Mouse (Mus musculus): ENCODE data around the gene Sytl4. TPM values are rescaled to one million over a fixed set of nuclear protein-coding genes. Genes with fewer than 3 reads are reported as not detected.

Gene Sytl4
- 3.6 and 4.0 TPM in 2 replicates for polyA plus RNA-seq (2016; fragmentation: Nextera tagmentation; extraction: Ambion mirVana)

DNA sequence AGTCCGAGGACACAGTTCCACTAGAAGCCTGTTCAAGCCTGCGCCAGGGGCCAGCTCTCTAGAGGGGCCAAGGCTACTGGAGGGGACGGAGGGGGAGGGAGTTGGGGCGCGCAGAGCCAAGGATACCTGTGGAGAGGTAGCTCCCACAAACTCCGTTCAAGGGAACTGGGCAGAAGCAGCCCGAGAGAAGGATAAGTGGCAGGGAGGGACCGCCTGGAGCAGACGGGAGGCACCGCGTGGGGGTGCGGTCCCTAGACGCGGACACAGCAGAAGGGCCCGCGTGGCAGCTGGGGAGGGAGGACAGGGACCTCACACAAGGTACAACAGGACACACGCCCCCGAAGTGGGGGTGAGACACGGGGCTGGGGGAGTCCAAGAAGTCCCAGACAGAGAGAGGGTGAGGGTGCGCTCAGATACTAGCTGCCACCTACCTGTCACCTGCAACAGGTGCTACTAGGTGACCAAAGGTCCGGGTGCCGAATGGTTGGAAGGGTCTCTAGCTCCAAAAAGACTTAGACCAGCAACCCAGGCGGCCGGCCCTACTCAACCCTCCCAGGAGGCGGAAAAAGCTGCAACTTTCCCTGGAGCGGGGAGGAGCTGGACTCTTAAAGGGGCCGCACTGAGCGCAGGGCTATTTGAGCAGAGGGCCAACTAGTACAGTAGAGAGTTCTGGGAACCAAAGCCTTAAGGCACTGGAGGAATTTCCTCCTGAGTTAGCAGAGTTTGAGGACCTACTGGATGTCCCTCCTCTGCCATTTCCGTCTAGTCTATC, at the start of gene Sytl4:
TSS of gene Sytl4 (minus strand) at position 582 of the 772 bp plus-strand sequence.
- ATAC-seq (ENCODE audit: insufficient number of reproducible peaks, low FRiP score): peak; percentile 42; the same call in 1 of the 2 replicates
- Histone ChIP-seq H3K4me3 (peak within 1 kb of the TSS; percentile 64), H3K4me2 (peak within 1 kb of the TSS; percentile 79), H3K36me3 (no peaks in the 10 kb centered on the region), H3K9me3 (replicated peaks) (no peaks in the 10 kb centered on the region), H3K27ac (ENCODE audit: poor library complexity, severe bottlenecking) (no peak within 1 kb of the TSS), H3K9ac (peak within 1 kb of the TSS; percentile 69), H3K27me3 (replicated peaks) (no peaks in the 10 kb centered on the region), H3K4me1 (replicated peaks) (no peaks in the 10 kb centered on the region)
- 14% methylated on average over 28 of the region's 29 CpGs for WGBS

- WGBS: 50% methylated on average over 5 of the region's 5 CpGs
- no peak overlapping the region for H3K4me3 ChIP-seq
- H3K4me2 ChIP-seq: no peak overlapping the region
- H3K27me3 ChIP-seq (replicated peaks): no peaks in the 10 kb centered on the region
- no peaks in the 10 kb centered on the region for H3K9me3 ChIP-seq (replicated peaks)
- no peaks in the 10 kb centered on the region for H3K36me3 ChIP-seq
- H3K4me1 ChIP-seq (replicated peaks): no peaks in the 10 kb centered on the region
- ATAC-seq (ENCODE audit: insufficient number of reproducible peaks, low FRiP score): no peak
- H3K27ac ChIP-seq (ENCODE audit: poor library complexity, severe bottlenecking): no peak overlapping the region
- H3K9ac ChIP-seq: no peak overlapping the region
Measured at GRCm38 (mm10) chrX:134020664-134021063, 39.1 kb upstream of the Sytl4 start.

GRCm38 (mm10) chrX:134019005-134019404, 37.4 kb upstream of the Sytl4 start:
- no peak overlapping the region for H3K27ac ChIP-seq (ENCODE audit: poor library complexity, severe bottlenecking)
- 13% methylated on average over 9 of the region's 9 CpGs for whole genome bisulfite sequencing
- no peaks in the 10 kb centered on the region for H3K9me3 ChIP-seq (replicated peaks)
- H3K4me2 ChIP-seq: no peak overlapping the region
- no peaks in the 10 kb centered on the region for H3K36me3 ChIP-seq
- no peak overlapping the region for H3K9ac ChIP-seq
- no peak for ATAC-seq (ENCODE audit: insufficient number of reproducible peaks, low FRiP score)
- H3K4me1 ChIP-seq (replicated peaks): no peaks in the 10 kb centered on the region
- H3K27me3 ChIP-seq (replicated peaks): no peaks in the 10 kb centered on the region
- no peak overlapping the region for H3K4me3 ChIP-seq

DNA sequence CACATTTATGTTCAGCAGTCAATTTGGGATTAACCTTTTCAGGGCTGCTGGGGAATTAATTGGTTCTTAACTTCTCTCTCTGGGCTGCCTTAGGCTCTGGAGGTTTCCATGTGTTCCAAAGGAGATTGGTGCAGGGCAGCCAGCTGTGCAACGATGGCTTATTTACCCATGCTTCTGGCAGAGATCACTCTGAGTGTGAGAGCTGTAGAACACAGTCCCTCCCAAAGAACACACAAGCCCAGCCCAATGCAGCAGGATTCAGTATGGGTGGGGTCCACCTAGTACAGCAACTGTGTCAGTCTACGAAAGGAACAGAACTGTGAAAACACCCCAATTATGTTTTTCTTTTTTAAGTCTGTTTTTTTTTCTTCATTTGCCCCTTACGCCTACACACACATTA, 14.3 kb upstream of the Sytl4 start:
- H3K36me3 ChIP-seq: no peaks in the 10 kb centered on the region
- no peak overlapping the region for H3K27ac ChIP-seq (ENCODE audit: poor library complexity, severe bottlenecking)
- no peak overlapping the region for H3K4me2 ChIP-seq
- H3K4me1 ChIP-seq (replicated peaks): no peaks in the 10 kb centered on the region
- ATAC-seq (ENCODE audit: insufficient number of reproducible peaks, low FRiP score): no peak
- WGBS: 79% methylated on average over 3 of the region's 3 CpGs
- H3K27me3 ChIP-seq (replicated peaks): no peaks in the 10 kb centered on the region
- no peak overlapping the region for H3K9ac ChIP-seq
- H3K9me3 ChIP-seq (replicated peaks): no peaks in the 10 kb centered on the region
- H3K4me3 ChIP-seq: no peak overlapping the region

DNA sequence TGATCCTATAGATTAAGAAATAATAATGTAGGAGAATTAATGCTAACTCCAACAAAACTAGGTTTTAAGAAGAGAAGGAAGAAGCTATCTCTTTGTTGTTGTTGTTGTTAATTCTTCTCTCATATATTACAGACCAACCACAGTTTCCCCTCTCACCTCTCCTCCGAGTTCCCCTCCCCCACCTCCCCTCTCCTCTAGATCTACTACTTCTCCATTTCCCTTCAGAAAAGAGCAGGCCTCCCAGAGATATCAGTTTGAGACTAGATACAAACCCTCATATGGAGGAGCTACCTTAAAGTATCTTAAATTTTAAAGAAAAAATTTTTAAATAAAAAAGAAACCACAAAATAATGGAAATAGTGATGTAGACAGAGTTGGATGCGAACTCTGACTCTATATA, 17.0 kb downstream of the Sytl4 start:
- H3K36me3 ChIP-seq: no peaks in the 10 kb centered on the region
- 70% methylated on average over 2 of the region's 2 CpGs for WGBS
- H3K4me1 ChIP-seq (replicated peaks): no peaks in the 10 kb centered on the region
- no peak overlapping the region for H3K4me3 ChIP-seq
- H3K4me2 ChIP-seq: no peak overlapping the region
- H3K9me3 ChIP-seq (replicated peaks): no peaks in the 10 kb centered on the region
- no peak for ATAC-seq (ENCODE audit: insufficient number of reproducible peaks, low FRiP score)
- H3K27ac ChIP-seq (ENCODE audit: poor library complexity, severe bottlenecking): no peak overlapping the region
- H3K27me3 ChIP-seq (replicated peaks): no peaks in the 10 kb centered on the region
- no peak overlapping the region for H3K9ac ChIP-seq

GRCm38 (mm10) chrX:133960617-133961016, 21.0 kb downstream of the Sytl4 start:
- no peak for ATAC-seq (ENCODE audit: insufficient number of reproducible peaks, low FRiP score)
- Histone ChIP-seq H3K36me3 (no peaks in the 10 kb centered on the region), H3K27ac (ENCODE audit: poor library complexity, severe bottlenecking) (no peak overlapping the region), H3K27me3 (replicated peaks) (no peaks in the 10 kb centered on the region), H3K4me2 (no peak overlapping the region), H3K9me3 (replicated peaks) (no peaks in the 10 kb centered on the region), H3K4me1 (replicated peaks) (no peaks in the 10 kb centered on the region), H3K4me3 (no peak overlapping the region), H3K9ac (no peak overlapping the region)
- WGBS: 65% methylated on average over 2 of the region's 2 CpGs

GRCm38 (mm10) chrX:133954661-133955060, 27.0 kb downstream of the Sytl4 start:
- H3K4me1 ChIP-seq (replicated peaks): no peaks in the 10 kb centered on the region
- H3K4me2 ChIP-seq: no peak overlapping the region
- H3K9me3 ChIP-seq (replicated peaks): no peaks in the 10 kb centered on the region

GRCm38 (mm10) chrX:133947427-133947826, 34.2 kb downstream of the Sytl4 start:
- no peak for ATAC-seq (ENCODE audit: insufficient number of reproducible peaks, low FRiP score)
- Histone ChIP-seq H3K27ac (ENCODE audit: poor library complexity, severe bottlenecking) (no peak overlapping the region), H3K9ac (no peak overlapping the region), H3K36me3 (no peaks in the 10 kb centered on the region), H3K9me3 (replicated peaks) (no peaks in the 10 kb centered on the region), H3K4me2 (no peak overlapping the region), H3K27me3 (replicated peaks) (no peaks in the 10 kb centered on the region), H3K4me1 (replicated peaks) (no peaks in the 10 kb centered on the region), H3K4me3 (no peak overlapping the region)
- 18% methylated on average over 3 of the region's 3 CpGs for WGBS

More at GRCm38 (mm10) chrX:133954661-133955060, 27.0 kb downstream of the Sytl4 start:
- no peak overlapping the region for H3K9ac ChIP-seq
- no peak for ATAC-seq (ENCODE audit: insufficient number of reproducible peaks, low FRiP score)
- WGBS: 74% methylated on average over 7 of the region's 7 CpGs
- H3K27ac ChIP-seq (ENCODE audit: poor library complexity, severe bottlenecking): no peak overlapping the region
- no peaks in the 10 kb centered on the region for H3K27me3 ChIP-seq (replicated peaks)
- H3K4me3 ChIP-seq: no peak overlapping the region
- H3K36me3 ChIP-seq: no peaks in the 10 kb centered on the region

- 34% methylated on average over 1 of the region's 1 CpGs for WGBS
- H3K4me2 ChIP-seq: no peak overlapping the region
- H3K9me3 ChIP-seq (replicated peaks): no peaks in the 10 kb centered on the region
- no peak overlapping the region for H3K4me3 ChIP-seq
- no peaks in the 10 kb centered on the region for H3K27me3 ChIP-seq (replicated peaks)
- no peak overlapping the region for H3K27ac ChIP-seq (ENCODE audit: poor library complexity, severe bottlenecking)
- H3K4me1 ChIP-seq (replicated peaks): peaks cover 5% of the 10 kb centered on the region
- no peak overlapping the region for H3K9ac ChIP-seq
- ATAC-seq (ENCODE audit: insufficient number of reproducible peaks, low FRiP score): peak; percentile 42; the same call in 1 of the 2 replicates
- H3K36me3 ChIP-seq: no peaks in the 10 kb centered on the region
Measured at GRCm38 (mm10) chrX:133939561-133939960, 42.1 kb downstream of the Sytl4 start.

DNA sequence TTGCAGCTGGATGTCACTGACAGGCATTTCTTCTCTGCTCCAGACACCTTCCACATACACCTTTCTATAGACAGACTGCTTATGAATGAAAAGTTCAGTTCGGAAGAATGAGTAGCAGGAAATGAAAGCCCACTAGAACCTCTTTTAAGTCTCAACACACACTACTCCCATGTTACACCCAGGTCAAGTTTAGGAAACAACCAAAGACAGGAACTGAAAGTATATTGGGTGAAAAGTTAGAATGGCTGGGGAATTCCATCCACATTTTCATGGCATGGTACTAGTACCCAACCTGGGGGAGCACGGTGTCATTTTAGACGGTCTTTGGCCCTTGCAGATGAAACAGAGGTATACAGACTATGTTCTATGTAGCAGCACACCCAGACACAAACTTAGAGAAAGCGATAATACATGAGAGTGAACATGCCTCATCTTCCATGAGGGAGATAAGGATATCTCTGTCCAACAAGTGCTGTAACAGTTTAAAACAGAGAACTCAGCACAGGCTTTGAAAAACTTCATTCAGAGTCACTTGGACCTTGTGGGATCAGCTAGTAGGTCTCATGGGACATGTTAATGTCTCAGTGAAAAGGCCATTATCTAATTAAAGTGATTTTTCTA, 44.9 kb downstream of the Sytl4 start:
- Histone ChIP-seq H3K36me3 (no peaks in the 10 kb centered on the region), H3K27ac (ENCODE audit: poor library complexity, severe bottlenecking) (no peak overlapping the region), H3K9ac (no peak overlapping the region), H3K4me3 (no peak overlapping the region), H3K27me3 (replicated peaks) (no peaks in the 10 kb centered on the region), H3K4me2 (no peak overlapping the region), H3K4me1 (replicated peaks) (peaks cover 11% of the 10 kb centered on the region), H3K9me3 (replicated peaks) (no peaks in the 10 kb centered on the region)
- ATAC-seq (ENCODE audit: insufficient number of reproducible peaks, low FRiP score): no peak
- WGBS: 55% methylated on average over 4 of the region's 4 CpGs

DNA sequence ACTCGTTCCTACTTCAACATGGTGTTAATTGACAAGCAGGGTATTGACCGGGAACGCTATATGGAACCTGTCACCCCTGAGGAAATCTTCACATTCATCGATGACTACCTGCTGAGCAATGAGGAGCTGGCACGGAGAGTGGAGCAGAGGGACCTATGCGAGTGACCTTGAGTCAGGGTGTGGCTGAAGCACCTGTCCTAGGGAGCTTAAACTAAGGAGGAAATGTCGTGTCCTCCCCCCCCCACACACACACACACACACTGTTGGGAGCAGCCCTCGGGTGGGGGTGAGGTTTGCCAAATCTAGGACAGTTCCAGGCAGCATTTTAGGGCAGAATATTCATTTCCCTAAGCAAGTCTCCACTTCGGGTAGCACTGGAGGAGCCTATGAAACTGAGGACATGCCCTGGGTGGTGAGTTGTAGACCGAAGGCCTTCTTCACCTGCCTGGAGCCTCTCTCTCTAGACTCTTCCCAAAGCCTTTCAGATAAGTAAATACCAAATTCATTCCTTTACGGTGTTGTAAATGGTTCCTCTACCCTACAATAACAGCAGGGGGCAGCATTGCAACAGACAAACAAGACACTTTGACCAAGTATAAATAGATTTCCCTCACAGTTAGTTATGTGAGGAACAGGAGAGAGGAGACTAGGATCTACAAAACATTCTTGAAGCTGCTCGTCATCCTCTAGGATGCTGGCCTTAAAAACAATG, 50.2 kb downstream of the Sytl4 start:
- no peak for ATAC-seq (ENCODE audit: insufficient number of reproducible peaks, low FRiP score)
- Histone ChIP-seq H3K27me3 (replicated peaks) (no peaks in the 10 kb centered on the region), H3K36me3 (no peaks in the 10 kb centered on the region), H3K4me2 (no peak overlapping the region), H3K9ac (no peak overlapping the region), H3K4me3 (no peak overlapping the region), H3K9me3 (replicated peaks) (no peaks in the 10 kb centered on the region), H3K27ac (ENCODE audit: poor library complexity, severe bottlenecking) (no peak overlapping the region), H3K4me1 (replicated peaks) (peaks cover 11% of the 10 kb centered on the region)
- 48% methylated on average over 12 of the region's 12 CpGs for WGBS
